Mouse (Mus musculus) limb, embryonic 10.5 days (tissue): Measurements from ENCODE around the gene Arid2. TPM values are rescaled to one million over a fixed set of nuclear protein-coding genes. Genes with fewer than 3 reads are reported as not detected.
"Not testable (repeated sequence)": the region's sequence is repeated elsewhere in the genome, so short reads cannot be mapped to it uniquely, and the experiment has no call there.

Source experiments
- DNase-seq: peaks from one replicate; pipeline ENCODE4 v3.0.0-alpha.2; 2017; ENCODE audit warnings: low spot score
- H3K27ac ChIP-seq: fragments of 300-500 bp; sonication (generic); 2 replicates; pipeline ENCODE4 v1.5.1; 2016; ENCODE audit warnings: mild to moderate bottlenecking
- H3K27me3 ChIP-seq: fragments of 300-500 bp; sonication (generic); 2 replicates; pipeline ENCODE4 v1.6.1; 2016; ENCODE audit warnings: low read depth, mild to moderate bottlenecking; ENCODE audit not compliant: poor library complexity, severe bottlenecking
- H3K36me3 ChIP-seq: fragments of 300-500 bp; sonication (generic); 2 replicates; pipeline ENCODE4 v1.6.1; 2016; ENCODE audit warnings: mild to moderate bottlenecking, moderate library complexity
- H3K4me1 ChIP-seq: fragments of 300-500 bp; sonication (generic); 2 replicates; pipeline ENCODE4 v1.6.1; 2016
- H3K4me3 ChIP-seq: fragments of 300-500 bp; sonication (generic); 2 replicates; pipeline ENCODE4 v1.5.1; 2016; ENCODE audit warnings: mild to moderate bottlenecking, moderate library complexity
- H3K9me3 ChIP-seq: fragments of 300-500 bp; sonication (generic); replicated peaks from 2 replicates; pipeline ENCODE4 v1.6.1; 2016; ENCODE audit warnings: mild to moderate bottlenecking
- WGBS: fragments of 180-500 bp; shearing (Covaris S2); methylation state at CpG from one replicate; pipeline ENCODE4 v1.1.7; 2016; 5-methylcytosine and 5-hydroxymethylcytosine counted together
- polyA plus RNA-seq: library from polyadenylated mRNA; unstranded; fragments of >200 nt; fragmentation: Nextera tagmentation; extraction: Ambion mirVana; gene quantifications from 2 replicates; pipeline ENCODE4 v1.2.1, GENCODE M21; 2016

Gene Arid2
- 29.5 and 34.9 TPM in 2 replicates for polyA plus RNA-seq

DNA sequence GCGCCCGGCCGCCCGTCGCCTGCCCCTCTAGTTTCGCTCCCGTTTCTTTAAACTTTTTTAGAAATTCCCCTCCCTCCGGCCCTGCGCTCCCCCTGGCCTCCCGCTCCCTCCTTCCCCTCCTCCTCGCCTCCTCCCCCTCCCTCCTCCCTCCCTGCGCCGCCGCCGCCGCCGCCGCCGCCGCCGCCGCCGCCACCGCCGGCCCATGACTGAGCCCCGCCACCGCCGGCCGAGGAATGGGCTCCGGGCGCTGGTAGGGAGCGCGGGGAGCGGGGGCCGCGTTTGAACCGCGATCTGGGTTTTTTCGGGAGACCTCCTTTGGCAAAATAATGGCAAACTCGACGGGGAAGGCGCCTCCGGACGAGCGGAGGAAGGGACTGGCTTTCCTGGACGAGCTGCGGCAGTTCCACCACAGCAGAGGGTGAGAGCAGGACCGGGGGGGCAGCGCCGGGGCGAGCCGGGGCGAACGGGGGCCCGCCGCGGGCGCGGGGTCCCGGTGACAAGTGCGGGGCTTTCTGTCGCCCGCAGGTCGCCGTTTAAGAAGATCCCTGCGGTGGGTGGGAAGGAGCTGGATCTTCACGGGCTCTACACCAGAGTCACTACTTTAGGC, at the start of gene Arid2:
TSS of gene Arid2 (plus strand) at position 150 of the 607 bp plus-strand sequence.
- H3K4me3 ChIP-seq, result peak within 1 kb of the TSS; percentile 84
- H3K4me1 ChIP-seq, result peaks cover 26% of the 10 kb centered on the region
- H3K9me3 ChIP-seq, result no peaks in the 10 kb centered on the region
- DNase-seq, result peak; percentile 85
- 1% methylated on average over 53 of the region's 67 CpGs for WGBS
- peak within 1 kb of the TSS; percentile 100 for H3K27ac ChIP-seq
- H3K27me3 ChIP-seq, result no peaks in the 10 kb centered on the region
- H3K36me3 ChIP-seq, result peaks cover 17% of the 10 kb centered on the region

DNA sequence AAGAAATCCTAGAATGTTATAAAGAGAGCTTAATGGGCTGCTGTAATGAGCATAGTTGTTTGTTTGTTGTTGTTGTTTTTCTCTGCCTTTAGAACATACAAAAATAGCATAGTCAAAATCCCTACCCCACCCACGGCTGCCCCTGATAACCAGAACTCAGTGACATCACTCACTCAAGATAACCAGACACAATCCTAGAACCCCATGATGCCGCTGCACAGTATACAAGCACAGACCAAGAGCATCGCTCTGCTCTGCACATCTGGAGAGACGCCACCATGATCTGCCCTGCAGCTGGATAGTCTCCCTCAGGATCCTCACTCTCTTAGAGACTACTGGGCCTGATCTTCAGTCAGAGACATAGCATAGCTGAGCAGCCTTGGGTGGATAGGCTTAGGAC, 49.2 kb upstream of the Arid2 start:
- Histone ChIP-seq H3K4me3 (no peak overlapping the region), H3K9me3 (no peaks in the 10 kb centered on the region), H3K27me3 (no peaks in the 10 kb centered on the region), H3K4me1 (peaks cover 2% of the 10 kb centered on the region; the same call in 1 of the 2 replicates), H3K36me3 (no peaks in the 10 kb centered on the region), H3K27ac (no peak overlapping the region)
- no peak for DNase-seq
- WGBS, result 91% methylated on average over 4 of the region's 4 CpGs

DNA sequence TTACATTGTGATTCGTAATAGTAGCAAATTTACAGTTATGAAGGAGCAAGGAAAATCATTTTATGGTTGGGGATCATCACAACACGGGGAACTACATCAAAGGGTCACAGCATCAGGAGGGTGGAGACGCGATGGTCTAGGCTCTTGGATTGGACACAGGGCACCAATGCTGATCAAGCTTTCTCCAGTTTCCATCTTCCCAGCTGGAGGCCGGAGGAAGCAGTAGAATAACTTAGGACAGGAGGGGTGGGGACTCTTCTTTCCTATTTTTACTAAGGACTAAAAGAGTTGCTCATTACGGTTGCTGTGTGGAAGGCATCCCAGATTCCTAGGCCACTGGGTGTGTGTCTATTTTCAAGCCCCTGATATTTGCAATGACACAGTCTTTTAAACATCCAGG, 43.1 kb upstream of the Arid2 start:
- Histone ChIP-seq H3K27ac (no peak overlapping the region), H3K27me3 (no peaks in the 10 kb centered on the region), H3K4me1 (no peaks in the 10 kb centered on the region), H3K9me3 (no peaks in the 10 kb centered on the region), H3K4me3 (no peak overlapping the region), H3K36me3 (no peaks in the 10 kb centered on the region)
- DNase-seq, result no peak
- WGBS, result 85% methylated on average over 6 of the region's 6 CpGs

DNA sequence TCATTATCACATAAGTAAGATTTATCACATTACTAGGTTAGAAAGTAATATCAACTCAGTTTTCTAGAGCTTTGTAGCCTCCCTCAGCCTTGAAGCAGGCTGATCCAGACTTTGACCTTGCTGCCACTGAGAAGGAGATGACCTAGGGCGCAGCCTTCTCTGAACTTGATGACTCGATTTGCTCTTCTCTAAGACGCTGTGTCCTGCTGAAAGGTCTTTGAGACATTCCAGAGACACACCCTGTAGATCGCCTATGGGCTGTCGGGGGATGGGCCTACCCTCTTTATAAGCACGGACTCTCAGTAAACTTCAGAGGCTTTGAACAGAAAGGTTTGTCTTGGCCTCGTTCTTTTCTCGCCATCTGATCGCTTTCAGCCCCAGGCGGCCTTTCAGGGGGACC, 42.6 kb upstream of the Arid2 start:
- not testable (repeated sequence) for H3K4me3 ChIP-seq, H3K36me3 ChIP-seq, DNase-seq, H3K4me1 ChIP-seq, H3K27ac ChIP-seq, H3K27me3 ChIP-seq, H3K9me3 ChIP-seq
- 74% methylated on average over 10 of the region's 10 CpGs for WGBS

DNA sequence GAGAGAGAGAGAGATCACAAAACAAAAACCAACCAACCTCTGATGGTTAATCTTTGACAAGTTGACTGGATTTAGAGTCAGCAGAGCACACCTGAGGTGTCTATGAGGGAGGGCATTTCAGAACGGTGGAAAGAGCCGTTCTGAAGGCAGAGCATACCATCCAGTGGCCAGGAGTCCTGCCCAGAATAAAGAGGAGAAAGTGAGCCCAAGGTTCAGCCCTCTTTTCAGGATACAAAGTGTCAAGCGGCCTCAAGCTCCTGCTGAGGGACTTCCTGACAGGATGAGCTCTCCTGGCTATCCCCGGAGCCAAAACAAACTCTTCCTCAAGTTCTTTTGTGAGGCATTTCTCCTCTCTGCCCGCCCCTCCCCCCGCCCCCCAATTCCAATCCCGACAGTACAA, 33.5 kb upstream of the Arid2 start:
- no peak for DNase-seq
- H3K9me3 ChIP-seq, result no peaks in the 10 kb centered on the region
- H3K4me3 ChIP-seq, result peak overlapping the region; percentile 44
- peak overlapping the region; percentile 30; the same call in 1 of the 2 replicates for H3K27ac ChIP-seq
- H3K36me3 ChIP-seq, result no peaks in the 10 kb centered on the region
- H3K27me3 ChIP-seq, result peaks cover 10% of the 10 kb centered on the region; the same call in 1 of the 2 replicates
- peaks cover 17% of the 10 kb centered on the region for H3K4me1 ChIP-seq
- WGBS, result 3% methylated on average over 7 of the region's 7 CpGs

DNA sequence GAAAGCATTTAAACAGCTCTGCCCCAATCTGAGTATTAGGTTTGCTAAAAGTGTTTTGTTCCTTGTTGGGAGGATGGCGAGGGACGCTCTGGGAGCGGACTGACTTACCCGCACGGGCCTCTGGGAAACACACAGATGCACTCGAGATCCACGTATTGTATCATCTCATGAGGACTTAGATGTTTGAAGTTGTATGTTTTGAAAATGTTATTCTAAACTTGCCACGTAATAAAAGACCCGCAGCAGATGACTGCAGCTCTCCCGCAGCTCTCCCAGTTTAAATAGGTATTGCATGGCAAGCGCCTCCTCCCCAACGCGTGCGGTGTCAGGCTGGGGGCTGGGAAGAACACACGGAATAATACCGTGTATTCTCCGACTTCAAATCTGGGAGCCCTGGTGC, 33.0 kb upstream of the Arid2 start:
- H3K4me3 ChIP-seq, result peak overlapping the region; percentile 44
- H3K4me1 ChIP-seq, result peaks cover 17% of the 10 kb centered on the region
- DNase-seq, result peak; percentile 43
- H3K36me3 ChIP-seq, result no peaks in the 10 kb centered on the region
- H3K27me3 ChIP-seq, result peaks cover 10% of the 10 kb centered on the region; the same call in 1 of the 2 replicates
- no peaks in the 10 kb centered on the region for H3K9me3 ChIP-seq
- H3K27ac ChIP-seq, result peak overlapping the region; percentile 30; the same call in 1 of the 2 replicates
- WGBS, result 11% methylated on average over 17 of the region's 17 CpGs

DNA sequence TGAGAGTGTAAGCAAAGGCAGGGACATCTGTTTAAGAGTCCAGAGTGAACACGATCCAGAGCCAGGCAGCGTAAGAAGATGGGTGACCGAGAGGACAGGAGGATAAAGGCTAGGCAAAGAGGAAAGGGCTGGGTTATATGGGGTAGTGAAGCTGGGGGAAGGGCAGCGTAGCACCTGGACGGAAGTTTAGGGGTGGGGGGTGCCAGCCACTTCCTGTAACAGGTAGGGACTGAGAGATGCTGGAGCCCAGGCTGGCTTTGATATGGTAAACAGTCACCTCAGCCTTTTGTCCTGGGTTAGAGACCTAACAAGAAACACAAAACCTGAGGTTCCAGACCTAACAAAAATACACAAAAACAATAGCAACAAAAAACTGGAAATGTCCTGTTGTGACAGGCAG, 29.5 kb upstream of the Arid2 start:
- DNase-seq, result no peak

DNA sequence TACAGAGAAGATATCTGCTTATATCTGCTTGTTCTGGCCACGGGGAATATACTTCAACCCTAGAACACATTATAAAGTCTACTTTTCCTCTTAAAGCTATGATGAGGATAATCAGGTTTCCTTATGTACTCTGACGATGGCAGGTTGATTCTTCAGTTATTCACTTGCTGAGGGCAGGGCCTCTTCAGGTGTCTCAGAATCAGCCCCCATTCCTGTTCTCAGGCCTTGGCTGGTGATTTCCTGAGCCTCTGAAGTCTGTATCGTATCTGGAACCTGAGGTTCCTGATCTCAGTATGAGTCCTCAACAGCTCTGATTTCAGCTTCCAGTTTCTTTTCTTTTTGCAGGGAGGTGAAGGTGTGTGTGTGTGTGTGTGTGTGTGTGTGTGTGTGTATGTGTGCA, 22.7 kb upstream of the Arid2 start:
- Histone ChIP-seq H3K27me3 (no peaks in the 10 kb centered on the region), H3K9me3 (peaks cover 5% of the 10 kb centered on the region; the same call in 1 of the 2 replicates), H3K4me1 (no peaks in the 10 kb centered on the region), H3K27ac (no peak overlapping the region), H3K4me3 (no peak overlapping the region), H3K36me3 (peaks cover 51% of the 10 kb centered on the region)
- no peak for DNase-seq
- 97% methylated on average over 3 of the region's 3 CpGs for WGBS

More for the DNA sequence above, 29.5 kb upstream of the Arid2 start:
- peaks cover 9% of the 10 kb centered on the region for H3K4me1 ChIP-seq
- no peak overlapping the region for H3K27ac ChIP-seq
- H3K27me3 ChIP-seq, result peaks cover 10% of the 10 kb centered on the region; the same call in 1 of the 2 replicates
- 61% methylated on average over 5 of the region's 5 CpGs for WGBS
- no peak overlapping the region for H3K4me3 ChIP-seq
- H3K9me3 ChIP-seq, result no peaks in the 10 kb centered on the region; the same call in 1 of the 2 replicates
- H3K36me3 ChIP-seq, result no peaks in the 10 kb centered on the region

DNA sequence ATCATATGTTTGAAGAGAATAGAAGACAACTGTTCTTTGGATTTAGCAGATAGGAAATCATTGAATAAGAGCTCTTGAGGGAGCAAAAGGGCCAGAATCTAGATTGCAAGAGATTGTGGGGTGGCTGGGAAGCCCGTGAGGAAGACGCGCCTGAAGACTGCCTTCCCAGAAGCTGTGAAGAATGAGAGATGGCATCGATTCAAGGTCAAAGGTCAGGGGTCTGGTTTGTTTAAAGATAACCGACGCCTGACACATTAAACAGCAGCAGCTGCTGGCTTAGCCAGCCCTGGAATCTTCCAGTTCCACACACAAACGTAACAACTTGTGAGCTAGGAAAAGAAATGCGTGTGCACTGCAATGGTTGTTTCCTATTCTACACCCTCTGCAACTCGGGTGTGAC, 19.4 kb upstream of the Arid2 start:
- Histone ChIP-seq H3K36me3 (peaks cover 74% of the 10 kb centered on the region), H3K9me3 (peaks cover 5% of the 10 kb centered on the region; the same call in 1 of the 2 replicates), H3K4me3 (no peak overlapping the region), H3K27ac (no peak overlapping the region), H3K27me3 (no peaks in the 10 kb centered on the region), H3K4me1 (0 out of 2 replicates have a peak, but pooled peaks cover 3% of the 10 kb centered on the region)
- no peak for DNase-seq
- 70% methylated on average over 9 of the region's 9 CpGs for WGBS

DNA sequence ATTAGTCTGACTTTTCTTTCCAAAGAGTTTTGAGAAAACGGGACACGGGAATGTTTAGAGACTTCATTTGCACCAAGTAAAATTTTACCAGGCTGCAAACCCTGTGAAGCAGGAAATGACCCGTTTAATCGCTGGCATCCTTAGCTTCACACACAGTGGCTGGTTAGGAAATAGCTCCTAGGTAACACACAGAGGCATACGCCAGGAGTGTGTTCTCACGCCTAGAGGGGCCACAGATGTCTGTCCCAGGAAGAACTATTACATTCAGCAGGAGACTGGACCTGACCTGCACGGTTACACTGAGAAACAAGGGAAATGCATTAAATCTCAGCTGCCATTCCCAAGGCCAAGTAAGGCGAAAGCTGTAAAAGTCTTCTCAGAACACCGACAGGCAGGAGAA, 18.7 kb upstream of the Arid2 start:
- Histone ChIP-seq H3K4me3 (no peak overlapping the region), H3K9me3 (peaks cover 5% of the 10 kb centered on the region; the same call in 1 of the 2 replicates), H3K36me3 (peaks cover 79% of the 10 kb centered on the region), H3K4me1 (0 out of 2 replicates have a peak, but pooled peaks cover 3% of the 10 kb centered on the region), H3K27ac (no peak overlapping the region), H3K27me3 (no peaks in the 10 kb centered on the region)
- 85% methylated on average over 9 of the region's 9 CpGs for WGBS
- no peak for DNase-seq

DNA sequence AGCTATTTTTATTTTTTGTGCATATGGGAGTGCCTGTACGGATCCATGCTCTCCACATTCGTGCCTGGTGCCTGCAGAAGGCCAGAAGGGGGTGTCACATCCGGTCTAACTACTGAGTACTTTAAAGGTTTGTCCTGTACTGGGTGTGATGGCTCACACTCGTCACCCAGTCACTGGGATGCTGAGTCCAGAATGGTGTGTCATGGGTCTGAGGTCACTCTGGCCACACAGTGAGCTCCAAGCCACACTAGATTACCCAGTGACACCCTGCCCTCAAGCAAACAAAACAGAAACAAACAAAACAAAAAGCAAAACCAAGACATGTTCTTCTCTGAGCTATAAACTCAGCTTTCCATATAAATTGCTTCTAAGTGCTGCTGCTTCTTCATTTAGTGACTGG, 17.9 kb upstream of the Arid2 start:
- H3K36me3 ChIP-seq, result peaks cover 86% of the 10 kb centered on the region
- no peak overlapping the region for H3K27ac ChIP-seq
- 0 out of 2 replicates have a peak, but pooled peaks cover 3% of the 10 kb centered on the region for H3K4me1 ChIP-seq
- WGBS, result 93% methylated on average over 4 of the region's 4 CpGs
- no peak for DNase-seq
- H3K27me3 ChIP-seq, result no peaks in the 10 kb centered on the region
- peaks cover 5% of the 10 kb centered on the region; the same call in 1 of the 2 replicates for H3K9me3 ChIP-seq
- no peak overlapping the region for H3K4me3 ChIP-seq

DNA sequence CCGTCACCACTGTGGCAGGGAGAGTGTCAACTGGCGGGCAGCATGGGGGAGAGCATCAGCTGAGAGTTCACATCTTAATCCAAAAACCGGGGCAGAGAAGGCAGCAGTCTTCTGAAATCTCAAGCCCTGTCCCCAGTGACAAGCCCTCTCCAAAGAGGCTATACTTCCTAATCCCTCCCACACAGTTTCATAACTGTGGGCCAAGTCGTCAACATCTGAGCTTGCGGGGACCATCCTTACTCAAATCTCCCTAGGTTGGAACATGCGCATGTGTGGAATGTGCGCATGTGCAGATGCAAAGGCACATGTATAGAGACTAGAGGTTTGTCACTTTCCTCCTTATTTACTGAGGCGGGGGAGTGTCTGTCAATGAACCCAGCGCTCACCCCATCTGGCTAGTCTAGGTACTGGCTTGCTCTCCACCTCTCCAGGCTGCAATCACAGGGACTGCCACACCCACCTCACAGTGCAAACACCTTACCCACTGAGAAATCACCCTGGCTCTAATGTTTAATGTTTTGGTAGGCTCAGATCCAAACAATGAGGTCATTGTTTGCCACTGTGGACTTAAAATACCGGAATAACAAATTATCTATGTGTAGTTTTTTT, 16.9 kb upstream of the Arid2 start:
- Histone ChIP-seq H3K9me3 (peaks cover 5% of the 10 kb centered on the region; the same call in 1 of the 2 replicates), H3K4me1 (0 out of 2 replicates have a peak, but pooled peaks cover 3% of the 10 kb centered on the region), H3K4me3 (no peak overlapping the region), H3K36me3 (peaks cover 85% of the 10 kb centered on the region), H3K27me3 (no peaks in the 10 kb centered on the region), H3K27ac (no peak overlapping the region)
- WGBS, result 93% methylated on average over 10 of the region's 10 CpGs
- DNase-seq, result no peak

DNA sequence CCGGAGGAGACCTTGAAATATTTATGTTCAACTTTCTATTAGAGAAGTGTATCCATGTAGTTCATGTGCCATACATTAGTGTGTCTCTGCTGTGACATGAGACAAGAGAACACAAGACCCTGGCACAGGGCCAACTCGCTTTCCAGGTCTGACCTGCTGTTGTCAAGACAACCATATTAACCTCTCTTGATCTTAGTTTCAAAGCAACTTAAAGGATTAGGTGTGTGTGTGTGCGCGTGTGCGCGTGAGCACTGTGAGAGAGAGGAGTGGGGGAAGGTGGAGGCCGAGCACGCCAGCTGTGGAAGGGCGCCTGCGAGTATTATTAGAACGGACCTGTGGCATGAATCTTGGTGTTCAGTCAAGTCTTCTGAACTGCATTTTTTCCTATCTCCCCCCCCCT, 15.0 kb upstream of the Arid2 start:
- Histone ChIP-seq H3K36me3 (peaks cover 85% of the 10 kb centered on the region), H3K4me1 (0 out of 2 replicates have a peak, but pooled peaks cover 3% of the 10 kb centered on the region), H3K27ac (no peak overlapping the region), H3K4me3 (no peak overlapping the region), H3K9me3 (no peaks in the 10 kb centered on the region; the same call in 1 of the 2 replicates), H3K27me3 (no peaks in the 10 kb centered on the region)
- WGBS, result 91% methylated on average over 11 of the region's 11 CpGs
- no peak for DNase-seq
